Mouse (Mus musculus) small intestine, adult 2 months (tissue): ENCODE results near the gene Gm21860. TPM values are rescaled to one million over a fixed set of nuclear protein-coding genes. Genes with fewer than 3 reads are reported as not detected.
"Not testable (repeated sequence)": the region's sequence is repeated elsewhere in the genome, so short reads cannot be mapped to it uniquely, and the experiment has no call there.

Experiments used
- H3K27ac ChIP-seq: fragments of 200-500 bp; 2 replicates; pipeline ENCODE4 v1.5.1; 2012; ENCODE audit warnings: low read depth, low read length, control low read depth, inconsistent platforms; ENCODE audit not compliant: insufficient read depth
- H3K27me3 ChIP-seq: fragments of 200-500 bp; 2 replicates; pipeline ENCODE4 v1.6.1; 2012; ENCODE audit warnings: mild to moderate bottlenecking, moderate library complexity, low read length, inconsistent platforms; ENCODE audit not compliant: control insufficient read depth, insufficient read depth
- H3K36me3 ChIP-seq: fragments of 200-500 bp; 2 replicates; pipeline ENCODE4 v1.6.1; 2012; ENCODE audit warnings: mild to moderate bottlenecking, low read length, control low read depth, inconsistent platforms; ENCODE audit not compliant: control insufficient read depth, insufficient read depth
- H3K4me1 ChIP-seq: fragments of 200-500 bp; 2 replicates; pipeline ENCODE4 v1.6.1; 2012; ENCODE audit warnings: low read length, inconsistent platforms, mixed read lengths; ENCODE audit not compliant: control insufficient read depth, insufficient read depth, insufficient read length
- H3K4me3 ChIP-seq: fragments of 200-500 bp; 2 replicates; pipeline ENCODE4 v1.5.1; 2012; ENCODE audit warnings: low read depth, mild to moderate bottlenecking, control low read depth, inconsistent platforms, low read length, moderate library complexity
- WGBS: fragments of 180-500 bp; shearing (Covaris S2); methylation state at CpG from one replicate; pipeline ENCODE4 v1.1.7; 2018; 5-methylcytosine and 5-hydroxymethylcytosine counted together
- polyA plus RNA-seq: library from polyadenylated mRNA; depleted of rRNA; stranded (reverse); fragments of >200 nt; gene quantifications from 2 replicates; pipeline ENCODE4 v1.2.3, GENCODE M21; 2012

Gm21860 gene
- polyA plus RNA-seq, 1 experiment, result not detected

DNA sequence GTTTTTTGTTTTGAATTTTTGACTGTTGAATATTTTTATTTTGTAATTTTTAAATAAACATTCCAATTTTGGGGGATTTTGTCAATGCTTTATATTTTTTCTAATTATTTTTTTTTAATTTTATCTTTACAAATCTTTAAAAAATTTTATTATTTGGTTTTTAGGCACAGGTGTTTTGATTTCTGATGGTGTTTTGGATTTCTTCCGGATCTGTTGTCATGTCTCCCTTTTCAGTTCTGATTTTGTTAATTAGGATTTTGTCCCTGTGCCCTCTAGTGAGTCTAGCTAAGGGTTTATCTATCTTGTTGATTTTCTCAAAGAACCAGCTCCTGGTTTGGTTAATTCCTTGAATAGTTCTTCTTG lies 23.0 kb downstream of the Gm21860 start:
- not testable (repeated sequence) for H3K27ac ChIP-seq, H3K4me1 ChIP-seq, H3K27me3 ChIP-seq, H3K4me3 ChIP-seq, H3K36me3 ChIP-seq
- WGBS, result 73% methylated on average over 1 of the region's 1 CpGs

GRCm38 (mm10) chrY:90730908-90731592 lies 23.6 kb downstream of the Gm21860 start:
- not testable (repeated sequence) for H3K4me1 ChIP-seq, H3K27me3 ChIP-seq, H3K4me3 ChIP-seq, H3K36me3 ChIP-seq, H3K27ac ChIP-seq
- 69% methylated on average over 18 of the region's 20 CpGs for WGBS

DNA sequence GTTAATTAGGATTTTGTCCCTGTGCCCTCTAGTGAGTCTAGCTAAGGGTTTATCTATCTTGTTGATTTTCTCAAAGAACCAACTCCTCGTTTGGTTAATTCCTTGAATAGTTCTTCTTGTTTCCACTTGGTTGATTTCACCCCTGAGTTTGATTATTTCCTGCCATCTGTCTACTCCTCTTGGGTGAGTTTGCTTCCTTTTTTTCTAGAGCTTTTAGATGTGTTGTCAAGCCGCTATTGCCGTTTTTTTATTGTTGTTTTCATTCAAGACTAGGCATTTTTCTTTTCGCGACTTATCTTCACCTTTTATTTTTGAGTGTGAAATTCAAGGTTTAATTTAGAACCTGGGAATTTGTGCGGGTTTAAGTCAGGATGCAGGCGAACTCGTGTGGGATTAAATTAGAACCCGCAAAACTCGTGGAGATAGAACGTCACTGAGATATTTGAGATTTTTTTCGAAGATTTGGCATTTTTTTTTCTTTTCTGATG lies 24.8 kb downstream of the Gm21860 start:
- 71% methylated on average over 12 of the region's 12 CpGs for WGBS
- not testable (repeated sequence) for H3K27me3 ChIP-seq, H3K36me3 ChIP-seq, H3K4me1 ChIP-seq, H3K27ac ChIP-seq, H3K4me3 ChIP-seq

GRCm38 (mm10) chrY:90728905-90729256 lies 25.7 kb downstream of the Gm21860 start:
- WGBS, result 86% methylated on average over 16 of the region's 17 CpGs
- not testable (repeated sequence) for H3K27ac ChIP-seq, H3K36me3 ChIP-seq, H3K4me1 ChIP-seq, H3K27me3 ChIP-seq, H3K4me3 ChIP-seq

DNA sequence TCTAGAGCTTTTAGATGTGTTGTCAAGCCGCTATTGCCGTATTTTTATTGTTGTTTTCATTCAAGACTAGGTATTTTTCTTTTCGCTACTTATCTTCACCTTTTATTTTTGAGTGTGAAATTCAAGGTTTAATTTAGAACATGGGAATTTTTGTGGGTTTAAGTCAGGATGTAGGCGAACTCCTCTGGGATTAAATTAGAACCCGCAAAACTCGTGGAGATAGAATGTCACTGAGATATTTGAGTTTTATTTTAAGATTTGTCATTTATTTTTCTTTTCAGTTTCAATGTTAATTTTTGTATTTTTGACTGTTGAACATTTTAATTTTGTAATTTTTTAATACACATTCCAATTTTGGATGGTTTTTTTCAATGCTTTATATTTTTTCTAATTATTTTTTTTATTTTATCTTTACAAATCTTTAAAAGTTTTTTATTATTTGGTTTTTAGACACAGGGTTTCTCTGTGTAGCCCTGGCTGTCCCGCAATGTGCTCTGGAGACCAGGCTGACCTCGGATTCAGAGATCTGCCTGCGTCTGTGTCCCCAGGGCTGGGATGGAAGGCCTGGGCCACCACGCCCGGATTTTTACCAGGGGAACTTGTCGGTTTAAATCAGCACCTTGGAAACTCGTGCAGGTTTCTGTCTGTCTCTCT lies 26.2 kb downstream of the Gm21860 start:
- not testable (repeated sequence) for H3K27me3 ChIP-seq, H3K27ac ChIP-seq, H3K36me3 ChIP-seq, H3K4me3 ChIP-seq, H3K4me1 ChIP-seq
- 83% methylated on average over 13 of the region's 13 CpGs for WGBS

- H3K27me3 ChIP-seq, H3K27ac ChIP-seq, H3K36me3 ChIP-seq, H3K4me1 ChIP-seq, H3K4me3 ChIP-seq: not testable (repeated sequence)
- WGBS, result 76% methylated on average over 13 of the region's 13 CpGs
Measured at GRCm38 (mm10) chrY:90727121-90727908, 27.3 kb downstream of the Gm21860 start.

DNA sequence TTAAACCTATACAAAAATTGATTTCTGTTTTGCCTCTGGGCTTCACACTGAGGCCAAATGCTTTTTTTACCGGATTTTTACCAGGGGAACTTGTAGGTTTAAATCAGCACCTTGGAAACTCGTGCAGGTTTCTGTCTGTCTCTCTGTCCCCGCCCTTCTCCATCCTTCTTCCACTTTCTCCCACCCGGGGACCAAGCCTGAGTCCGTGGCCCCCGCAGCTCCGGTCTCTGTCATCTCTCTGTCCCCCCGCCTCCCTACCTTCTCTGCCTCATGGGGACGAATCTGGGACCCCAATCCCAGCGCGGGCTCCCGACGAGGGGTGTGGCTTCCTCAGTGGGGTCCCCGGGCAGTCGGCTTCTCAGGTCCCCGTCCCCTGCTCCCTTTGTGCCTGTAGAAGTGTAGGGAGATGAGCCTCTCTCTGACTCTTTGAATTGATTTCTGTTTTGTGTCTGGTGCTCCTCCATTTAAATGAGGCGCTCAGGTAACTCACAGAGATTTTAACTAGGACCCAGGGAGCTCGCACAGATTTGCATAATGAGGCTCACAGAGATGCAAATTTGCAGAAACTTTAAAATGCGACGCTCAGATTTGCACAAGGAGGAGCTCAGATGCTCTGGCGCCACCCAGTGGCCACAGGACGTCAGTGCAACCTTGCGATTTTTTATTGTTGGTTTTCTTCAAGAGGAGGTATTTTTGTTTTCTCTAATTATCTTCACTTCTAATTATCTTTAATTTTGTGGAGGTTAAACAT lies 28.7 kb downstream of the Gm21860 start:
- H3K27me3 ChIP-seq, H3K36me3 ChIP-seq, H3K4me3 ChIP-seq, H3K4me1 ChIP-seq, H3K27ac ChIP-seq: not testable (repeated sequence)
- WGBS, result 81% methylated on average over 23 of the region's 23 CpGs

DNA sequence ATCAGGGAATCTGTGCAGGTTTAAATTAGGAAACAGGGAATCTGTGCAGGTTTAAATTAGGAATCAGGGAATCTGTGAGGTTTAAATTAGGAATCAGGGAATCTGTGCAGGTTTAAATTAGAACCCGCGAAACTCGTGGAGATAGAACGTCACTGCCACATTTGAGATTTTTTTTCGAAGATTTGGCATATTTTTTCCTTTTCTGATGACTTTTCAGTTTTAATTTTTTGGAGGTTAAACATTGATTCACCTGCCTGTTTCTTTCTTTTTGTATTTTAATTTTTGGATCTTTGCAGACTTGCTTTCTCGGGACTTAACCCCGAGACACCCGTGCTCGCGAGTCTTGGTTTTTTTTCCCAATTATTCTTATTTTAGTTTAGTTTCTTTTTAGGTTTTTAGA lies 29.5 kb downstream of the Gm21860 start:
- WGBS, result 89% methylated on average over 10 of the region's 10 CpGs
- not testable (repeated sequence) for H3K4me1 ChIP-seq, H3K36me3 ChIP-seq, H3K27ac ChIP-seq, H3K4me3 ChIP-seq, H3K27me3 ChIP-seq

DNA sequence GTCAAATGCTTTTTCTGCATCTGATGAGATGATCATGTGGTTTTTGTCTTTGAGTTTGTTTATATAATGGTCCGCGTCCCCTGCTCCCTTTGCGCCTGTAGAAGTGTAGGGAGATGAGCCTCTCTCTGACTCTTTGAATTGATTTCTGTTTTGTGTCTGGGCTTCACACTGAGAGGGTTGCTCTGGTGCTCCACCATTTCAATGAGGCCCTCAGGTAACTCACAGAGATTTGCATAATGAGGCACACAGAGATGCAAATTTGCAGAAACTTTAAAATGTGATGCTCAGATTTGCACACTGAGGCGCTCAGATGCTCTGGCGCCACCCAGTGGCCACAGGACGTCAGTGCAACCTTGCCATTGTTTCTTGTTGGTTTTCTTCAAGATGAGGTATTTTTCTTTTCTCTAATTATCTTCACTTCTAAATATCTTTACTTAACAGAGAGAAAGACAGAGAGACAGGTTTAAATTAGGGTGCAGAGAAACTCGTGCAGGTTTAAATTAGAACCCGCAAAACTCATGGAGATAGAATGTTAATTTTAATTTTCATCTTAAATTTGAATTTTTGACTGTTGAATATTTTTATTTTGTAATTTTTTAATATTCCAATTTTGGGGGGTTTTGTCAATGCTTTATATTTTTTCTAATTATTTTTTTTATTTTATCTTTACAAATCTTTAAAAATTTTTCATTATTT lies 30.5 kb downstream of the Gm21860 start:
- not testable (repeated sequence) for H3K27me3 ChIP-seq, H3K27ac ChIP-seq, H3K4me3 ChIP-seq, H3K36me3 ChIP-seq, H3K4me1 ChIP-seq
- WGBS, result 64% methylated on average over 8 of the region's 8 CpGs

- WGBS, result 71% methylated on average over 9 of the region's 9 CpGs
- H3K4me3 ChIP-seq, H3K27me3 ChIP-seq, H3K36me3 ChIP-seq, H3K27ac ChIP-seq, H3K4me1 ChIP-seq: not testable (repeated sequence)
Measured at GRCm38 (mm10) chrY:90723336-90723987, 31.2 kb downstream of the Gm21860 start.
